Mouse (Mus musculus) 3134 (cell line): ENCODE data around the gene Hs2st1.

ENCODE experiments used
- DNase-seq: peaks from one replicate; pipeline ENCODE4 v3.0.0-alpha.2; 2011; ENCODE audit warnings: low spot score; ENCODE audit not compliant: insufficient read length; ENCODE audit errors: extremely low read depth

Hs2st1 gene

GRCm38 (mm10) chr3:144405331-144405730 is 164.7 kb downstream of the Hs2st1 start:
- no peak for DNase-seq

- DNase-seq = no peak
Observed at GRCm38 (mm10) chr3:144401292-144401691, 168.7 kb downstream of the Hs2st1 start.

- DNase-seq = no peak
Observed at GRCm38 (mm10) chr3:144400870-144401269, 169.1 kb downstream of the Hs2st1 start.

- no peak for DNase-seq
Observed at GRCm38 (mm10) chr3:144400374-144400773, 169.6 kb downstream of the Hs2st1 start.

GRCm38 (mm10) chr3:144399358-144400096 is 170.5 kb downstream of the Hs2st1 start:
- DNase-seq = peak; percentile 29

- no peak for DNase-seq
Observed at GRCm38 (mm10) chr3:144398166-144398565, 171.8 kb downstream of the Hs2st1 start.

GRCm38 (mm10) chr3:144396478-144396877 is 173.5 kb downstream of the Hs2st1 start:
- DNase-seq = no peak

- DNase-seq = no peak
Observed at GRCm38 (mm10) chr3:144394454-144394943, 175.5 kb downstream of the Hs2st1 start.

GRCm38 (mm10) chr3:144386446-144386845 is 183.5 kb downstream of the Hs2st1 start:
- no peak for DNase-seq

- no peak for DNase-seq
Observed at GRCm38 (mm10) chr3:144384648-144385047, 185.3 kb downstream of the Hs2st1 start.

- DNase-seq = no peak
Observed at GRCm38 (mm10) chr3:144381431-144381980, 188.5 kb downstream of the Hs2st1 start.

GRCm38 (mm10) chr3:144380921-144381320 is 189.1 kb downstream of the Hs2st1 start:
- DNase-seq = peak; percentile 25

GRCm38 (mm10) chr3:144379801-144380200 is 190.2 kb downstream of the Hs2st1 start:
- no peak for DNase-seq
